Mouse (Mus musculus): ENCODE data around the gene Ntrk3. TPM values are rescaled to one million over a fixed set of nuclear protein-coding genes. Genes with fewer than 3 reads are reported as not detected.

The Ntrk3 gene
- polyA plus RNA-seq, 1 experiment from 2014 or later = 1.2 TPM

- WGBS = 94% methylated on average over 1 of the region's 1 CpGs
- Histone ChIP-seq H3K4me2 (replicated peaks; ENCODE audit: low read depth) (no peak overlapping the region), H3K9ac (ENCODE audit: low read depth, low read length) (no peak overlapping the region), H3K36me3 (ENCODE audit: control insufficient read depth, insufficient read depth) (no peaks in the 10 kb centered on the region), H3K9me3 (ENCODE audit: control insufficient read depth) (no peaks in the 10 kb centered on the region), H3K4me1 (replicated peaks; ENCODE audit: control insufficient read depth, insufficient read depth, low read length) (no peaks in the 10 kb centered on the region), H3K4me3 (ENCODE audit: low read depth, low read length) (no peak overlapping the region), H3K27ac (ENCODE audit: low read depth, low read length) (no peak overlapping the region), H3K27me3 (replicated peaks; ENCODE audit: control insufficient read depth, insufficient read depth, low read length) (no peaks in the 10 kb centered on the region)
- no peak for ATAC-seq
- TF ChIP-seq CTCF (IDR thresholded peaks at IDR 0.05; ENCODE audit: low read depth) = no peak
Observed at GRCm38 (mm10) chr7:78471270-78471669, 266.5 kb downstream of the Ntrk3 start.

- Histone ChIP-seq H3K4me1 (replicated peaks; ENCODE audit: control insufficient read depth, insufficient read depth, low read length) (no peaks in the 10 kb centered on the region), H3K27me3 (replicated peaks; ENCODE audit: control insufficient read depth, insufficient read depth, low read length) (no peaks in the 10 kb centered on the region), H3K4me3 (ENCODE audit: low read depth, low read length) (no peak overlapping the region), H3K36me3 (ENCODE audit: control insufficient read depth, insufficient read depth) (no peaks in the 10 kb centered on the region), H3K9ac (ENCODE audit: low read depth, low read length) (no peak overlapping the region), H3K9me3 (ENCODE audit: control insufficient read depth) (no peaks in the 10 kb centered on the region), H3K27ac (ENCODE audit: low read depth, low read length) (no peak overlapping the region), H3K4me2 (replicated peaks; ENCODE audit: low read depth) (no peak overlapping the region)
- 72% methylated on average over 5 of the region's 5 CpGs for WGBS
- TF ChIP-seq CTCF (IDR thresholded peaks at IDR 0.05; ENCODE audit: low read depth) = no peak
- no peak for ATAC-seq
Observed at GRCm38 (mm10) chr7:78462605-78463004, 275.2 kb downstream of the Ntrk3 start.

GRCm38 (mm10) chr7:78459021-78459420 lies 278.8 kb downstream of the Ntrk3 start:
- WGBS = 57% methylated on average over 1 of the region's 1 CpGs
- H3K4me2 ChIP-seq (replicated peaks; ENCODE audit: low read depth) = no peak overlapping the region
- H3K9me3 ChIP-seq (ENCODE audit: control insufficient read depth) = no peaks in the 10 kb centered on the region
- H3K4me3 ChIP-seq (ENCODE audit: low read depth, low read length) = no peak overlapping the region
- no peaks in the 10 kb centered on the region for H3K4me1 ChIP-seq (replicated peaks; ENCODE audit: control insufficient read depth, insufficient read depth, low read length)
- no peaks in the 10 kb centered on the region for H3K36me3 ChIP-seq (ENCODE audit: control insufficient read depth, insufficient read depth)
- no peak for ATAC-seq
- no peak for TF ChIP-seq CTCF (IDR thresholded peaks at IDR 0.05; ENCODE audit: low read depth)
- H3K27ac ChIP-seq (ENCODE audit: low read depth, low read length) = no peak overlapping the region
- H3K27me3 ChIP-seq (replicated peaks; ENCODE audit: control insufficient read depth, insufficient read depth, low read length) = no peaks in the 10 kb centered on the region
- no peak overlapping the region for H3K9ac ChIP-seq (ENCODE audit: low read depth, low read length)

- Histone ChIP-seq H3K36me3 (ENCODE audit: control insufficient read depth, insufficient read depth) (no peaks in the 10 kb centered on the region), H3K27me3 (replicated peaks; ENCODE audit: control insufficient read depth, insufficient read depth, low read length) (no peaks in the 10 kb centered on the region), H3K27ac (ENCODE audit: low read depth, low read length) (no peak overlapping the region), H3K4me2 (replicated peaks; ENCODE audit: low read depth) (no peak overlapping the region), H3K4me3 (ENCODE audit: low read depth, low read length) (no peak overlapping the region), H3K9ac (ENCODE audit: low read depth, low read length) (no peak overlapping the region), H3K9me3 (ENCODE audit: control insufficient read depth) (no peaks in the 10 kb centered on the region), H3K4me1 (replicated peaks; ENCODE audit: control insufficient read depth, insufficient read depth, low read length) (no peaks in the 10 kb centered on the region)
- 63% methylated on average over 2 of the region's 2 CpGs for WGBS
- ATAC-seq = no peak
- TF ChIP-seq CTCF (IDR thresholded peaks at IDR 0.05; ENCODE audit: low read depth) = no peak
Observed at GRCm38 (mm10) chr7:78451666-78452065, 286.1 kb downstream of the Ntrk3 start.

DNA sequence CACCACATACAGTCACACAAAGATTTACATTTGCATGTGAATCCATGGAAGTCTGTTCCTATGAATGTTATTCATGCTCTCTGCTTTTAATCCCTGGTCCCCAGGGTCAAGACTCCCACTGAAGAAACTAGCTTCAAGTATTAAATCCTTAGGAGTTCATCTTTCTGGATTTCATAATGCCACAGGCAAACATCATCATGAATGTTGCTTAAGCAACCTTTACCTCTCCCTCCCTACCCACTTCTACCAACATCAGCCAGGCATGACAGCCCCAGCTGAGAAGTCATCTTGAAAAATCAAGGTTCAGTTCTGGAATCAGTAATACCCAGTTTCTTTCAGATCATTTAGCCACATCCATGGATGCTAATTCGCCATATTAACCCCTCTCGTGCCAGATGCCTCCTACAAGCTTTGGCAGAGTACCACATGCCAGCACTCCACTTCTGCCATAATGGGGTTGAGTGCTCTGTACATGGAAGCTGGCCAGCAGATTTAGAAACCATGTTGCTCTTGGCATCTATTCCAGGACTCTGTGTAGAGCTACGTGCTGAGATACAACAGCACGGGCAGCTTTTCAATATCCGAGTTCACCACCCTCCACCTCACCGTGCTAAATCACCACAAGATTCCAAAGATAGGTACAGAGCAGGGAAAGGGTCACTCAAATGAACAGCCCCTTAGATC lies 287.8 kb downstream of the Ntrk3 start:
- no peak for ATAC-seq
- Histone ChIP-seq H3K4me1 (replicated peaks; ENCODE audit: control insufficient read depth, insufficient read depth, low read length) (no peaks in the 10 kb centered on the region), H3K4me2 (replicated peaks; ENCODE audit: low read depth) (no peak overlapping the region), H3K9me3 (ENCODE audit: control insufficient read depth) (no peaks in the 10 kb centered on the region), H3K4me3 (ENCODE audit: low read depth, low read length) (no peak overlapping the region), H3K36me3 (ENCODE audit: control insufficient read depth, insufficient read depth) (no peaks in the 10 kb centered on the region), H3K27me3 (replicated peaks; ENCODE audit: control insufficient read depth, insufficient read depth, low read length) (no peaks in the 10 kb centered on the region), H3K9ac (ENCODE audit: low read depth, low read length) (no peak overlapping the region), H3K27ac (ENCODE audit: low read depth, low read length) (no peak overlapping the region)
- 93% methylated on average over 6 of the region's 6 CpGs for WGBS
- TF ChIP-seq CTCF (IDR thresholded peaks at IDR 0.05; ENCODE audit: low read depth) = no peak

DNA sequence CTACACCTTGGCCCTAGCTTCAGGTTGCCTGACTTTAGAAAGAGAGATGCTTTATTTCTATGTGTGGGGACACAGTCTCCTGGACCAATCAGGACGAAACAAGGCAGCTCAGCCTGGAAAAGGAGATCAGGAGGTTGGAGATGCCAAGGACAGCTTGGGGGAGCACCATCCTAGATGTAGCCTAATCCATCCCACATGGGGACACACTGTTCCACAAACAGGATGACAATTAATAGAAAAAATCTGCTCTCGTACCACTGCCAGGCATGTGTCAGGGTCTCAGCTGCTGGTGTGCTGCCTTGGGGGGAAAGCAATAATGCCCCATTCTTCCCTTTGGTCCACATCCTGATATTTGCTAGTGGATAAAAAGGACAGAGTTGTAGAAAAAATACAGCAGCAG lies 289.0 kb downstream of the Ntrk3 start:
- Histone ChIP-seq H3K27me3 (replicated peaks; ENCODE audit: control insufficient read depth, insufficient read depth, low read length) (no peaks in the 10 kb centered on the region), H3K4me1 (replicated peaks; ENCODE audit: control insufficient read depth, insufficient read depth, low read length) (no peaks in the 10 kb centered on the region), H3K4me3 (ENCODE audit: low read depth, low read length) (no peak overlapping the region), H3K36me3 (ENCODE audit: control insufficient read depth, insufficient read depth) (no peaks in the 10 kb centered on the region), H3K9me3 (ENCODE audit: control insufficient read depth) (no peaks in the 10 kb centered on the region), H3K4me2 (replicated peaks; ENCODE audit: low read depth) (no peak overlapping the region), H3K9ac (ENCODE audit: low read depth, low read length) (no peak overlapping the region), H3K27ac (ENCODE audit: low read depth, low read length) (no peak overlapping the region)
- WGBS = 76% methylated on average over 2 of the region's 2 CpGs
- ATAC-seq = no peak
- TF ChIP-seq CTCF (IDR thresholded peaks at IDR 0.05; ENCODE audit: low read depth) = no peak

Data from intestine, postnatal 0 days (tissue).